Mouse (Mus musculus) forebrain, embryonic 15.5 days (tissue): Measurements from ENCODE around the gene Cyp4f18. TPM values are rescaled to one million over a fixed set of nuclear protein-coding genes. Genes with fewer than 3 reads are reported as not detected.

ENCODE experiments used
- ATAC-seq: fragments of 200-750 bp; cut with Nextera tagmentation; replicated peaks from 2 replicates; pipeline ENCODE4 v1.8.0; 2017; ENCODE audit warnings: mild to moderate bottlenecking, moderate TSS enrichment, moderate library complexity
- H3K27ac ChIP-seq: fragments of 300-500 bp; sonication (generic); replicated peaks from 2 replicates; pipeline ENCODE4 v1.5.1; 2015; ENCODE audit warnings: mild to moderate bottlenecking, inconsistent platforms
- H3K27me3 ChIP-seq: fragments of 300-500 bp; sonication (generic); 2 replicates; pipeline ENCODE4 v1.6.1; 2015; ENCODE audit warnings: inconsistent platforms
- H3K36me3 ChIP-seq: fragments of 300-500 bp; sonication (generic); 2 replicates; pipeline ENCODE4 v1.6.1; 2015; ENCODE audit warnings: mild to moderate bottlenecking, inconsistent platforms
- H3K4me1 ChIP-seq: fragments of 300-500 bp; sonication (generic); 2 replicates; pipeline ENCODE4 v1.6.1; 2015; ENCODE audit warnings: inconsistent platforms
- H3K4me2 ChIP-seq: fragments of 300-500 bp; sonication (generic); replicated peaks from 2 replicates; pipeline ENCODE4 v1.6.1; 2015; ENCODE audit warnings: mild to moderate bottlenecking, inconsistent platforms
- H3K4me3 ChIP-seq: fragments of 300-500 bp; sonication (generic); 2 replicates; pipeline ENCODE4 v1.5.1; 2015; ENCODE audit warnings: mild to moderate bottlenecking, inconsistent platforms
- H3K9ac ChIP-seq: fragments of 300-500 bp; sonication (generic); replicated peaks from 2 replicates; pipeline ENCODE4 v1.6.1; 2015; ENCODE audit warnings: mild to moderate bottlenecking, inconsistent platforms
- H3K9me3 ChIP-seq: fragments of 300-500 bp; sonication (generic); 2 replicates; pipeline ENCODE4 v1.6.1; 2016; ENCODE audit warnings: inconsistent platforms
- WGBS: fragments of 180-500 bp; shearing (Covaris S2); methylation state at CpG from one replicate; pipeline ENCODE4 v1.1.7; 2015; ENCODE audit warnings: mixed read lengths; 5-methylcytosine and 5-hydroxymethylcytosine counted together
- polyA plus RNA-seq: library from polyadenylated mRNA; unstranded; fragments of >200 nt; fragmentation: Nextera tagmentation; extraction: Ambion mirVana; gene quantifications from 2 replicates; pipeline ENCODE4 v1.2.1, GENCODE M21; 2015

Cyp4f18 gene
- polyA plus RNA-seq, 1 experiment from 2014 or later = 1.2 TPM

DNA sequence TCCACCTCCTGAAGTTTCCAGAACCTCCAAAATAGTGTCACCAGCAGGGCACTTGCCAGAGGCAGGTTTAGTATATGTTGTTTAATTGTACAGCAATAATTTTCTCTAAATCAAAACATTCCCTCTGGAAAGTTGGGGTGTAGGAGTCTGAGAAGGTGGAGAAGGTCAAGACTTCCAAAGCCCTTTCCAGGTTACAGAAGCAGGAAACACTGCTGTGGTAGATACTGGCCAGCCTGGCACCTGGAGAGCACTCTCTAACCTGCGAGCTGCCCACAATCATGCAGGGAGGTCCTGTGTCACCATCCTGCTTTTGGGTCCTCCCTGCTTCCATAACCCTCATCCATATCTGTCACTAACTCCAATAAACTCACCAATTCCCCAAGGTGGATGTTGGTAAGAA, 2.7 kb downstream of the Cyp4f18 start:
- ATAC-seq = no peak
- no peak overlapping the region for H3K9ac ChIP-seq
- WGBS = 94% methylated on average over 1 of the region's 1 CpGs

DNA sequence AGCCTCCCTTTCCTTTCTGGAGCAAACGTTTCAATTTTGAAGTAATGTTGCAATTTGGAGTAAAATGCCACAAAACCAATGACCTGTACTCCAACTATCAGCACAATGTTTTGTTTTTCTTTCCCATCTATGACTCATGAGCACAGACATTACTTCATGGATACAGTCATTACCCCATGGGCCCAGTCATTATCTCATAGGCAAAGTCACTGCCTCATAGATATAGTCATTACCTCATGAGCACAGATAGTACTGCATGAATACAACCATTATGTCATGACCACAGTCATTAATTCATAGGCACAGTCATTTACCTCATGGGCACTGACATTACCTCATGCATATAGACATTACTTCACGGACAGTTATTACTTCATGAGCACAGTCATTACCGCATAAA, 3.5 kb downstream of the Cyp4f18 start:
- no peak overlapping the region for H3K27ac ChIP-seq
- no peak for ATAC-seq
- H3K9ac ChIP-seq = no peak overlapping the region
- H3K36me3 ChIP-seq = no peaks in the 10 kb centered on the region
- no peak overlapping the region for H3K4me3 ChIP-seq
- no peak overlapping the region for H3K4me2 ChIP-seq
- no peaks in the 10 kb centered on the region for H3K9me3 ChIP-seq
- H3K4me1 ChIP-seq = no peaks in the 10 kb centered on the region
- WGBS = 83% methylated on average over 3 of the region's 3 CpGs
- no peaks in the 10 kb centered on the region for H3K27me3 ChIP-seq

More for the DNA sequence above, 2.7 kb downstream of the Cyp4f18 start:
- Histone ChIP-seq H3K27me3 (no peaks in the 10 kb centered on the region), H3K27ac (no peak overlapping the region), H3K4me3 (no peak overlapping the region), H3K9me3 (no peaks in the 10 kb centered on the region), H3K36me3 (no peaks in the 10 kb centered on the region), H3K4me1 (no peaks in the 10 kb centered on the region), H3K4me2 (no peak overlapping the region)

DNA sequence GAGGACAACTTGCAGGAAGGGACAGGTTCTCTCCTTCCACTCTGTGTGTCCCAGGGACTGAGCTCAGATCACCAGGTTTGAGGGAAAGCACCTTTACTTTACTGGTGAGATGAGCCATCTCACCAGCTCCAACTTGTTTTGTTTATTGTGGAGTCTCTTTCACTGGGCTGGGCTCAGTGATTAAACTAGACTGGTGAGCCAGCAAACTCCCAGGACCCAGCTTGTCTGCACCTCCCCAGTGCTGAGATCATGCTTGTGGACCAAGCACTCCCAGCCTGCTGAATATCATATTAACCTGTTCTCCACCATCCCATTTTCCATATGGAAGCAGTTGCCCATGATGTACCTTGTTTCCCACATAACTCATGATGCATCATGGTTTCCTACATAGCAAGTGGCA, 6.5 kb downstream of the Cyp4f18 start:
- H3K4me1 ChIP-seq = no peaks in the 10 kb centered on the region
- H3K9ac ChIP-seq = no peak overlapping the region
- no peaks in the 10 kb centered on the region for H3K36me3 ChIP-seq
- H3K9me3 ChIP-seq = no peaks in the 10 kb centered on the region
- no peaks in the 10 kb centered on the region for H3K27me3 ChIP-seq
- H3K27ac ChIP-seq = no peak overlapping the region
- H3K4me3 ChIP-seq = no peak overlapping the region
- no peak for ATAC-seq
- H3K4me2 ChIP-seq = no peak overlapping the region

DNA sequence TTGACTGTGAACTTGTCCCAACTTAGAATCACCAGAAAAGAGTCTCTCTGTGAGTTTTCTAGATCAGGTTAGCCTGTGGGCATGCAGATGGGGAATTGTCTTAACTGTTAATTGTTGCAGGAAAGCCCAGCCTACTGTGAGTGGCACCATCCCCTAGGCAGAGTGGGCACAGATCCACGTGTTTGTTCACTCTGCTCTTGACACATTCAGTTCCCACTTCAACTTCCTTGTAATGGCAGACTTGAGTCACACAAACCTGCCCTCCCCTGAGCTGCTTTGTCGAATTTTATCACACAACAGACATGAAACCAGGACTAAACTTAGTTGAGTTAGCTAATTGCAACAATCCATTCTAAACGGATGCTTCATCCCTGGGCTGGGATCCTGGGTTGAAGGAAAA, 9.2 kb downstream of the Cyp4f18 start:
- H3K4me2 ChIP-seq = no peak overlapping the region
- no peaks in the 10 kb centered on the region for H3K36me3 ChIP-seq
- no peak overlapping the region for H3K9ac ChIP-seq
- H3K9me3 ChIP-seq = no peaks in the 10 kb centered on the region
- no peaks in the 10 kb centered on the region for H3K27me3 ChIP-seq
- H3K4me3 ChIP-seq = no peak overlapping the region
- H3K4me1 ChIP-seq = no peaks in the 10 kb centered on the region
- H3K27ac ChIP-seq = no peak overlapping the region
- 64% methylated on average over 3 of the region's 3 CpGs for WGBS
- ATAC-seq = no peak

DNA sequence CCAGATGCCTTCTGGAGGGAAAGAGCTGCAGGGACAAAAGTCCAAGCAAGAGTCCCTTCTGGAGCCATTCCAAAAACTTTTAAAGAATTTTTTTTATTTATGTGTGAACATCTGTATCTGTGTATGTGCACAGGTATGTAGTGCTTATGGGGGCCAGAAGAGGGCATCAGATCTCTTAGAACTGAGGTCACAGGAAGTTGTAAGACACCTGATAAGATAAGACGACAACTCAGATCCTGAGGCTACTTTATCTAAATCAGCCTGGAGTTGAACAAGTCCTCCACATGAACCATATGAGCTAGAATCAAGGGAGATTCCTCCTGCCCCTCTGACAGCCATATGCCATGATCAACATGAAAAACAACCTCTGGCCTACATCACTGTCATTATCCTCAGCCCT, 10.0 kb downstream of the Cyp4f18 start:
- H3K4me2 ChIP-seq = no peak overlapping the region
- no peaks in the 10 kb centered on the region for H3K9me3 ChIP-seq
- no peak for ATAC-seq
- H3K9ac ChIP-seq = no peak overlapping the region
- no peaks in the 10 kb centered on the region for H3K27me3 ChIP-seq
- WGBS = 94% methylated on average over 1 of the region's 1 CpGs
- H3K4me3 ChIP-seq = no peak overlapping the region
- no peaks in the 10 kb centered on the region for H3K36me3 ChIP-seq
- no peaks in the 10 kb centered on the region for H3K4me1 ChIP-seq
- H3K27ac ChIP-seq = no peak overlapping the region

DNA sequence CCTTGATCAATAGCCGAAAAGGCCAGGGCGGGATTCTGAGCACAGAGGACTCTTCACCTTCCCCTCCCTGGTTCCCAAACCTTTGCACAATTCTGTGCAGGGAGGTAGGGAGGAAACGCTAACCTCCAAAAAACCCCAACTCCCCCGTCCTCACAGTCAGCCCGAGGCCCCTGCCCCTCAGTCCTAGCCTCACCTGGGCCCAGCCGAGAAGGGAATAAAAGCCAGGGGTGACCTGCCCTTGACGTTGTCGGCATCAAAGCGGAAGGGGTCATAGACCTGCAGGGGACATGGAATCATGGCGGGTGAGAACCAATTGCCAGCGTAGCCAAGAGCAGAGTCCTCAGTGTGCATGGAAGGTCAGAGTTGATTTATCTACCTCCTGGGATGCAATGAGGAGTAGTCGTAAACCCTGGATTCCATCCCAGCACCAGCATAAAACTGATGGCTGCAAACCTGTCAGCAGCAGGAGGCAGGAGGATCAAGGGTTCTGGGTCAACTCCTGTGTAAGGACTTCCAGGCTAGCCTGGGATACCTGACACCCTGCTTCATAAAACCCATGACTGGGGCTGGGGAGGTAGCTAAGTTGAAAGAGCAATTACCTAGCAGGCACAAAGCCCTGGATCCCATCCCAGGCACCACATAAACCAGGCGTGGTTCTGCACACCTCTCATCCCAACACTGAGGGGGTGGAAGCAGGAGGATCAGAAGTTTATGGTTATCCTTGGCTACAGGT, 20.4 kb downstream of the Cyp4f18 start:
- Histone ChIP-seq H3K4me2 (peak overlapping the region; percentile 68), H3K9me3 (no peaks in the 10 kb centered on the region), H3K27me3 (no peaks in the 10 kb centered on the region), H3K4me1 (peaks cover 5% of the 10 kb centered on the region; the same call in 1 of the 2 replicates), H3K9ac (peak overlapping the region; percentile 56), H3K4me3 (peak overlapping the region; percentile 48), H3K27ac (peak overlapping the region; percentile 63), H3K36me3 (no peaks in the 10 kb centered on the region)
- peak; percentile 33; the same call in 1 of the 2 replicates for ATAC-seq
- 68% methylated on average over 13 of the region's 13 CpGs for WGBS

GRCm38 (mm10) chr8:71988110-71988866, 21.1 kb downstream of the Cyp4f18 start:
- H3K4me3 ChIP-seq = peak overlapping the region; percentile 48
- H3K9ac ChIP-seq = peak overlapping the region; percentile 56
- no peaks in the 10 kb centered on the region for H3K27me3 ChIP-seq
- 10% methylated on average over 24 of the region's 24 CpGs for WGBS
- H3K36me3 ChIP-seq = no peaks in the 10 kb centered on the region
- H3K4me1 ChIP-seq = peaks cover 5% of the 10 kb centered on the region; the same call in 1 of the 2 replicates
- peak overlapping the region; percentile 63 for H3K27ac ChIP-seq
- H3K9me3 ChIP-seq = no peaks in the 10 kb centered on the region
- peak; percentile 90 for ATAC-seq
- peak overlapping the region; percentile 68 for H3K4me2 ChIP-seq

GRCm38 (mm10) chr8:71984601-71985000, 24.8 kb downstream of the Cyp4f18 start:
- 65% methylated on average over 4 of the region's 4 CpGs for WGBS
- no peak overlapping the region for H3K4me2 ChIP-seq
- ATAC-seq = no peak
- no peaks in the 10 kb centered on the region for H3K27me3 ChIP-seq
- H3K4me1 ChIP-seq = peaks cover 5% of the 10 kb centered on the region; the same call in 1 of the 2 replicates
- H3K9ac ChIP-seq = no peak overlapping the region
- H3K36me3 ChIP-seq = no peaks in the 10 kb centered on the region
- H3K9me3 ChIP-seq = no peaks in the 10 kb centered on the region
- no peak overlapping the region for H3K4me3 ChIP-seq
- H3K27ac ChIP-seq = no peak overlapping the region

DNA sequence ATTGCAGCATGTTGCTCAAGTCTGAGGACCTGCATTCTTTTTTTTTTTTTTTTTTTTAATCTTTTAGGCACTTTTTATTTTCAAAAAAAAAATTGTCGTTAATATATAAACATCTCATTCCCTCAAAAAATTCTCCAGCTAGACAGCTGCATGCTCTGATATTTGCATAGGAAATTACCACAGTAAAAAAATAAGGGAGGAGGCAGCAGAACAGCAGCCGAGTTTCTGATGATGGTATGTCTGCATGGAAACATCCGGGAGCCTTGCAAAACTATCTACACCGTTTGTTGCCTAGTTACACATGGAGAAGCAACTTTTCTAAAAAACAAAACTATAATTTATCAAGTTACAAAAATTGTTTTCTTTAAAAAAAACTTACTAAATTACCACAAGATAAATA, 28.0 kb downstream of the Cyp4f18 start:
- Histone ChIP-seq H3K9ac (no peak overlapping the region), H3K36me3 (no peaks in the 10 kb centered on the region), H3K9me3 (no peaks in the 10 kb centered on the region), H3K27me3 (no peaks in the 10 kb centered on the region), H3K27ac (no peak overlapping the region), H3K4me3 (no peak overlapping the region), H3K4me1 (no peaks in the 10 kb centered on the region), H3K4me2 (no peak overlapping the region)
- no peak for ATAC-seq
- WGBS = 81% methylated on average over 4 of the region's 4 CpGs

DNA sequence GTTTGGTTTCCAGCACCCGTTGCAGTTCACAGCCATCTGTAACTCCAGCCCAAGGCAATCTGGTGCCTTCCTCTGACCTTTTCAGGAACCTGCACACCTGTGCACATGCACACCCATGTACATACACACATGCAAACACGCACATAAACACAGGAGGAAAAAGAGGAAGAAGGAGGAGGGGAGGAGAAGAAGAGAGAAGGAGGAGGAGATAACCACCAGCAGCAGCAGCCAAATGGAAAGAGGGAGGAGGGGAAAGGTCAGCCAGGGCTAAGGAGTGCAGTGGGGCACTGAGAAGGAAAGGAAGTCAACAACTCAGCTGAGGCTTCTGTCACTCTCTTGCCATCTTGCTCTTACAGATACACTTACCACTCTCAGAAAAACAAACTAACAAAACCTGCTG, 28.4 kb downstream of the Cyp4f18 start:
- no peaks in the 10 kb centered on the region for H3K9me3 ChIP-seq
- H3K4me1 ChIP-seq = no peaks in the 10 kb centered on the region
- no peaks in the 10 kb centered on the region for H3K36me3 ChIP-seq
- H3K4me3 ChIP-seq = no peak overlapping the region
- H3K27ac ChIP-seq = no peak overlapping the region
- ATAC-seq = no peak
- H3K4me2 ChIP-seq = no peak overlapping the region
- no peak overlapping the region for H3K9ac ChIP-seq
- no peaks in the 10 kb centered on the region for H3K27me3 ChIP-seq
- WGBS = 81% methylated on average over 2 of the region's 2 CpGs

DNA sequence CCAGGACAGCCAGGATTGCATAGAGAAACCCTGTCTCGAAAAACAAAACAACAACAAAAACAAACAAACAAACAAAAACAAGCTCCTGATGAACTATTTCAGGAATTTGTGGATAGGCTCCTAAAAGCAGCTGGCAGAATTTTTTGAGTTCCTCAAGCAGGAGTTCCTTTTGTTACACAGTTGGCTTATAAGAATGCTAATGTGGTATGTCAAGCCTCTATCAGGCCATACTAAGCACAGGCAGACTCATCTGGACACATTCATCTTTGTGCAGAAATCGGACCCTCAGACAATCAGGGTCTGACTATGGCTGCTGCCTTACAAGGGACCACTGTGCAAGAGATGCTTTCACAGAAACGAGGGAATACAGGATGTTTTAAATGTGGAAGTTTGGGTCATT, 35.2 kb downstream of the Cyp4f18 start:
- Histone ChIP-seq H3K4me3 (no peak overlapping the region), H3K9ac (no peak overlapping the region), H3K27ac (no peak overlapping the region), H3K4me2 (no peak overlapping the region), H3K9me3 (no peaks in the 10 kb centered on the region), H3K36me3 (peaks cover 2% of the 10 kb centered on the region), H3K27me3 (no peaks in the 10 kb centered on the region), H3K4me1 (no peaks in the 10 kb centered on the region)
- no peak for ATAC-seq
- WGBS = 76% methylated on average over 3 of the region's 3 CpGs

DNA sequence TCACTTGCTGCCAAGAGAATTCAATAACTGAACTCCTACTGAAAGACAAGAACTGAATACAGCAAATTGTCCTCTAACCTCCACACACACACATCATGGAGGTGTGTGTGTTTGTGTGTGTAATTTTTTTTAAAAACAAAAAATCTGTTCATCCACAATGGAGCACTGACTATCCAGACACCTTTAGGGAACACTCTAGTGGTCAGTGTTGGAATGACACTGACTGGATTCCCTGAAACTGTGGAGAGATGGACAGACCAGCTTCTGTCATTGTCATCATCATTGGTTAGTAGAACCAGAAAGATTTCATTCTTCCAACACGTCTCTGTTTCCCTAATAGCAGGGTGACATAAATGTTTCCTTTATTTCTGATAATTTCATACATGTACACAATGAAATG, 37.5 kb downstream of the Cyp4f18 start:
- Histone ChIP-seq H3K9ac (no peak overlapping the region), H3K27ac (no peak overlapping the region), H3K36me3 (peaks cover 25% of the 10 kb centered on the region), H3K4me3 (no peak overlapping the region), H3K4me2 (no peak overlapping the region), H3K4me1 (no peaks in the 10 kb centered on the region), H3K9me3 (no peaks in the 10 kb centered on the region), H3K27me3 (no peaks in the 10 kb centered on the region)
- WGBS = 76% methylated on average over 1 of the region's 1 CpGs
- ATAC-seq = no peak
